Mouse (Mus musculus) small intestine, adult 2 months (tissue): ENCODE results near the gene Thy1.

Experiments
- CTCF ChIP-seq: fragments of 200-500 bp; IDR thresholded peaks from 2 replicates; pipeline ENCODE4 v1.5.1; 2012; ENCODE audit warnings: low read depth, mild to moderate bottlenecking, control low read depth, inconsistent platforms, low read length, moderate library complexity, mixed read lengths; ENCODE audit not compliant: insufficient replicate concordance, insufficient read length; ENCODE audit errors: extremely low read depth
- POLR2A ChIP-seq: fragments of 200-500 bp; IDR thresholded peaks from 2 replicates; pipeline ENCODE4 v1.6.1; 2012; ENCODE audit warnings: low read depth, mild to moderate bottlenecking, control low read depth, inconsistent platforms, low read length, moderate library complexity

DNA sequence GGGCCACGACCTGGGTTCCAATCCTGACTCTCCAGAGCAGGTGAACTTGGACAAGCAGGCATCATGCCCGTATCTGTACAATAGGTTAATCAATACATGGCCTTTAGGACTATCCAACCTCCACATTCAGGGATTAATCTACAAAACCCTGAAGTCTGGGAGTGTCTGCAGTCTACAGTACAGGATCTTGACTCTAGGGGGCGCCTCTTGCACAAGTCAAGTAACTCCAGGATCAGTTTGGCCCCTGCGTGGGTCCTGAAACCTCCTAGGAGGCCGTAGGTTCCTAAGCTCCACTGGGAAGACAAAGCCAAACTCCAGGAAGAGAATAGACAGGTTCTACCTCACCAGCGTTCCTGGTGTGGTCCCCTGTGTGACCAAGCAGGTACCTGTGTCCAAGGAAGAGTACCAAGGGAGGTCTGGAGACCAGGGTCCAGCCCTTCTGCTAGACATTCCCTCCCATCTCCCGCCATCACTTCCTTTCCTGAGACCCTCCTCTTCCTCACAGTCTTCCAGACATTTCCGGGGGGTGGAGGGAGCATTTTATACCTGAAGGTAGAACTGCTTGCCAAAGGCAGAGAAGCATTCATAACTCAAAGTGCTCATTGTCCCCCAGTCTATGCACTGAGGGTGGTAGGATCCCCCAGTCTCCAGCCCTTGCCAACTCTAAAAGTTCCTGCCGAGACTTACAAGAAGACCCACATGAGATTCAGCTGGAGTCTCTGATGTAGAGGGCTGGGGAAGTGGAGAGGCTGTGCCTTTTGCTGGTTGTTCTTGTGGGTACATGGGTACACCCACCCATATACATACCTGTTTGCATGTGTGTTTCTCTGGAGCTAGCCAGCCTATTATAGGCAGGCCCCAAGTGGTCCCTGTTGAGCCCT is 31.5 kb downstream of the Thy1 start:
- TF ChIP-seq CTCF = peak; percentile 43; the same call in 1 of the 2 replicates
- no peak for TF ChIP-seq POLR2A
